Comparison of ENCODE assay signal across 26 mouse cellular contexts in the genomic region with DNA sequence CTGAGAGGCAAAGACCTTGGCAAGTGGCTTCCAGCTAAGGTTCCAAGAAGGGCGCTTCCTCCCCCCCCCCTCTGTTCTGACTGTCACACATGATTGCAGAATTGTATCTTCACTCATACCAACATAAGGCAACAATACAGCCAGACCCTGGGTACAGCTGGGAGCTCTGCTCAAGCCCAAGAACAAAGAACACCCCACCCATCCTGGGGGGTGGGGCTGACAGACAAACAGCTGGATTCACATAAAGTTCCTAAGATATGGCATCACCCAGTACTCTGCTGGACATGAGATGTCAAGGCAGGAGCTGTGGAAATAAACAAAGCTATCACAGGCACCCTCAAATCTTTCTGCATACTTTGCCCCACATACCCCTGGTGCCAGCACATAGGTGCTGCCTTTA.
DNase-seq lines count a peak whose midpoint lies in the region; TF ChIP-seq lines count a peak whose summit lies in the region.
"Had no signal": no experiment of that assay in that cellular context is flagged by ENCODE, and none has a peak within 500 bp of the region (broad histone marks: within the 10 kb centered on the region; RNA-seq: fewer than 3 reads in every experiment).

No protein-coding gene starts in this region.

- H3K36me3 ChIP-seq in heart, embryonic 10.5 days: no peaks in the 10 kb centered on the region
- H3K36me3 ChIP-seq: forebrain, embryonic 10.5 days; G1E; heart, embryonic 15.5 days; hindbrain, embryonic 12.5 days; limb, embryonic 13.5 days; liver, embryonic 12.5 days; midbrain, embryonic 12.5 days had no signal

- DNase-seq in heart, embryonic 10.5 days (ENCODE audit: low spot score): no peak
- no peak for DNase-seq in heart, postnatal 36 days
- DNase-seq in layer of hippocampus, adult 2 months (ENCODE audit: low spot score in 2 of 2): no peak
- DNase-seq in layer of hippocampus, adult 9-10 months (ENCODE audit: low spot score): no peak
- peak; percentile 44 for DNase-seq in 3T3-L1 (ENCODE audit: low read depth, low spot score)
- DNase-seq in right cerebral cortex, postnatal 14 days: no peak
- DNase-seq in urinary bladder, adult 18-20 months (ENCODE audit: low spot score in 2 of 2): no peak
- DNase-seq: adrenal gland, adult 2 months; B cell, adult 2 months; cerebellum, adult 8-10 months; cerebellum, postnatal 36 days; gastrocnemius, postnatal 10 days; kidney, adult 8-10 months; kidney, postnatal 14 days; layer of hippocampus, postnatal 36 days; lung, embryonic 14.5 days; thymus, postnatal 14 days had no signal

- H3K27me3 ChIP-seq in heart, embryonic 10.5 days (ENCODE audit: insufficient read depth, poor library complexity, severe bottlenecking): peaks cover 16% of the 10 kb centered on the region; the same call in 1 of the 2 replicates
- H3K27me3 ChIP-seq: heart, embryonic 15.5 days; hindbrain, embryonic 12.5 days; limb, embryonic 13.5 days; liver, embryonic 12.5 days; midbrain, embryonic 12.5 days had no signal

- H3K4me3 ChIP-seq in heart, embryonic 10.5 days: no peak overlapping the region
- peak overlapping the region; percentile 17; the same call in 1 of the 2 replicates for H3K4me3 ChIP-seq in layer of hippocampus, adult 2 months
- H3K4me3 ChIP-seq in brown adipose tissue, adult 24 weeks (ENCODE audit: insufficient read depth, low read depth, low read length): no peak overlapping the region
- H3K4me3 ChIP-seq: forebrain, embryonic 10.5 days; heart, embryonic 15.5 days; hindbrain, embryonic 12.5 days; limb, embryonic 13.5 days; liver, embryonic 12.5 days; midbrain, embryonic 12.5 days had no signal

- H3K9me3 ChIP-seq in heart, embryonic 10.5 days: no peaks in the 10 kb centered on the region
- H3K9me3 ChIP-seq: forebrain, embryonic 10.5 days; G1E; heart, embryonic 15.5 days; hindbrain, embryonic 12.5 days; limb, embryonic 13.5 days; liver, embryonic 12.5 days; midbrain, embryonic 12.5 days had no signal

- intact Hi-C loops in heart, postnatal 36 days (cut with DNase I): no loop called here

- H3K4me1 ChIP-seq in heart, embryonic 10.5 days: peaks cover 4% of the 10 kb centered on the region
- peaks cover 26% of the 10 kb centered on the region; the same call in 1 of the 2 replicates for H3K4me1 ChIP-seq in brown adipose tissue, adult 24 weeks (ENCODE audit: control insufficient read depth, insufficient read depth, insufficient read length, low read length)
- H3K4me1 ChIP-seq: forebrain, embryonic 10.5 days; liver, embryonic 12.5 days; midbrain, embryonic 12.5 days had no signal

- H3K27ac ChIP-seq in heart, embryonic 10.5 days: 0 out of 2 replicates have a peak overlapping the region, but pooled peaks have one; percentile 8
- peak overlapping the region; percentile 69 for H3K27ac ChIP-seq in layer of hippocampus, adult 2 months
- peak overlapping the region; percentile 55 for H3K27ac ChIP-seq in brown adipose tissue, adult 24 weeks (replicated peaks; ENCODE audit: low read depth, low read length)
- H3K27ac ChIP-seq: forebrain, embryonic 10.5 days; heart, embryonic 15.5 days; hindbrain, embryonic 12.5 days; limb, embryonic 13.5 days; liver, embryonic 12.5 days; midbrain, embryonic 12.5 days; stomach, postnatal 0 days had no signal

- 89% methylated on average over 1 of the region's 1 CpGs for WGBS in heart, embryonic 10.5 days

- TF ChIP-seq CTCF in layer of hippocampus, adult 2 months (conservative IDR thresholded peaks at IDR 0.05): 0 out of 2 replicates have a peak, but pooled peaks have one; percentile 4

Comparison
In these comparisons a context has a peak if more than half of its experiments do, and no peak if none do; other contexts are left out.
1. H3K27ac ChIP-seq: peak in every context shown above with its lines; median percentile 69 in layer of hippocampus, adult 2 months; 55 in brown adipose tissue, adult 24 weeks; 8 in heart, embryonic 10.5 days.